Mouse (Mus musculus) spleen, adult 2 months (tissue): ENCODE results near the gene Sh3gl2.

ENCODE experiments used
- CTCF ChIP-seq: fragments of 200-500 bp; IDR thresholded peaks from 2 replicates; pipeline ENCODE4 v1.5.1; 2011; ENCODE audit warnings: mild to moderate bottlenecking, inconsistent platforms; ENCODE audit not compliant: insufficient read depth, insufficient read length, insufficient replicate concordance; ENCODE audit errors: extremely low read depth
- POLR2A ChIP-seq: fragments of 200-500 bp; IDR thresholded peaks from 2 replicates; pipeline ENCODE4 v1.6.1; 2011; ENCODE audit warnings: low read depth, low read length, inconsistent platforms

DNA sequence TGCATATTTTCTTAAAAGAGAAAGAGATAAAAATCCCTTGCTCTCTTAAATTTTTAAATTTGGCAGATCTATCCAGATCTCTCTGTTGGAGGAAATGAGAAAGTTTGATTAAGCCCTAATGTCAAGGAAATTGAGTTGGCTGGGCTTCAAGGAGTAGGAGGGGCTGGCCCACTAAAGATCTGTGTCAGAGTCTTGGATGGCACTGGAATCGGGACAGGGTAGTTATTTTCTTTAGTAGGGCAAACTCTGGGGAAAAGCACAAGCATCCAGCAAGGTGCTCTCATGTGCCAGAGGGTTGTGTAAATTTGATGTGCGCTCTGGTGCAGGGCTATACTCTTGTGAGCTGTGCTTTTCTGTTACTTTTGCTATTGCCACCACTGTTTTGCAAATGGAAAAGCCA lies 45.9 kb downstream of the Sh3gl2 start:
- TF ChIP-seq CTCF = no peak
- no peak for TF ChIP-seq POLR2A
